Mouse (Mus musculus): Measurements from ENCODE around the gene Mms22l. TPM values are rescaled to one million over a fixed set of nuclear protein-coding genes. Genes with fewer than 3 reads are reported as not detected.

The Mms22l gene
- polyA plus RNA-seq, 1 experiment from 2014 or later: 14.7 TPM

DNA sequence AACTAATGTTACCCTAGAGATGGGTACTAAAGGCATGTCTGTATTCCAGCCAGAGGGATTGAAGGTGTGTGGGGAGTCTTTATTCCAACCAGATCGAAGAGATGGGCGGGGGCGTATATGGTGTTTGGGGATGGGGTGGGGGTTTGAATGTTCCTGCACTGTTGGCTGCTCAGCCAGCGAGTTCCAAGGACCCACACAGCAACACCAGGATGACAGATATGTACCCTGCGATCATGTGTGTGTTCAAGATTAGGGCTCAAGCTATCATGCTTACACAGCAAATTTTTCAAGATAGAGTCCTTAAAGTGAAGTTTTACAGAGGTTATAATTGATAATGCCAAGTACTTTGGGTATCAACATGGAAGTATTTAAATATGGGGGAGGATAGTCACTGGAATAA lies 81.3 kb downstream of the Mms22l start:
- no peak overlapping the region for H3K27ac ChIP-seq
- DNase-seq (ENCODE audit: low spot score) (no peak), ATAC-seq (replicated peaks; ENCODE audit: low FRiP score, low read depth) (no peak)
- H3K36me3 ChIP-seq (ENCODE audit: insufficient read depth, low read length): no peaks in the 10 kb centered on the region
- no peak overlapping the region for H3K4me3 ChIP-seq (replicated peaks; ENCODE audit: low read depth, low read length)
- no peaks in the 10 kb centered on the region for H3K9me3 ChIP-seq (replicated peaks; ENCODE audit: low read length)
- no peaks in the 10 kb centered on the region for H3K4me1 ChIP-seq (replicated peaks; ENCODE audit: insufficient read depth, low read length)
- no peak for TF ChIP-seq CTCF (IDR thresholded peaks at IDR 0.05; ENCODE audit: low read depth)
- H3K27me3 ChIP-seq (ENCODE audit: insufficient read depth, low read length): no peaks in the 10 kb centered on the region
- no peak overlapping the region for H3K4me2 ChIP-seq (ENCODE audit: low read length)
- WGBS: 93% methylated on average over 5 of the region's 5 CpGs
- no peak overlapping the region for H3K9ac ChIP-seq (ENCODE audit: low read depth, low read length)

GRCm38 (mm10) chr4:24582295-24582694 lies 86.0 kb downstream of the Mms22l start:
- WGBS: 25% methylated on average over 1 of the region's 1 CpGs
- Histone ChIP-seq H3K4me2 (ENCODE audit: low read length) (no peak overlapping the region), H3K27me3 (ENCODE audit: insufficient read depth, low read length) (no peaks in the 10 kb centered on the region), H3K27ac (no peak overlapping the region), H3K9ac (ENCODE audit: low read depth, low read length) (no peak overlapping the region), H3K9me3 (replicated peaks; ENCODE audit: low read length) (no peaks in the 10 kb centered on the region), H3K36me3 (ENCODE audit: insufficient read depth, low read length) (no peaks in the 10 kb centered on the region), H3K4me1 (replicated peaks; ENCODE audit: insufficient read depth, low read length) (no peaks in the 10 kb centered on the region), H3K4me3 (replicated peaks; ENCODE audit: low read depth, low read length) (no peak overlapping the region)
- TF ChIP-seq CTCF (IDR thresholded peaks at IDR 0.05; ENCODE audit: low read depth): no peak
- no peak for DNase-seq (ENCODE audit: low spot score)
- no peak for ATAC-seq (replicated peaks; ENCODE audit: low FRiP score, low read depth)

- Histone ChIP-seq H3K4me3 (replicated peaks; ENCODE audit: low read depth, low read length) (no peak overlapping the region), H3K27me3 (ENCODE audit: insufficient read depth, low read length) (no peaks in the 10 kb centered on the region), H3K27ac (no peak overlapping the region), H3K36me3 (ENCODE audit: insufficient read depth, low read length) (no peaks in the 10 kb centered on the region), H3K4me2 (ENCODE audit: low read length) (no peak overlapping the region), H3K9me3 (replicated peaks; ENCODE audit: low read length) (no peaks in the 10 kb centered on the region), H3K4me1 (replicated peaks; ENCODE audit: insufficient read depth, low read length) (no peaks in the 10 kb centered on the region), H3K9ac (ENCODE audit: low read depth, low read length) (no peak overlapping the region)
- DNase-seq (ENCODE audit: low spot score): no peak
- TF ChIP-seq CTCF (IDR thresholded peaks at IDR 0.05; ENCODE audit: low read depth): no peak
- WGBS: 94% methylated on average over 3 of the region's 3 CpGs
- ATAC-seq (replicated peaks; ENCODE audit: low FRiP score, low read depth): no peak
These were observed 87.7 kb downstream of the Mms22l start for GRCm38 (mm10) chr4:24583997-24584396.

GRCm38 (mm10) chr4:24594824-24595223 lies 98.6 kb downstream of the Mms22l start:
- no peaks in the 10 kb centered on the region for H3K4me1 ChIP-seq (replicated peaks; ENCODE audit: insufficient read depth, low read length)
- no peak for TF ChIP-seq CTCF (IDR thresholded peaks at IDR 0.05; ENCODE audit: low read depth)
- ATAC-seq (replicated peaks; ENCODE audit: low FRiP score, low read depth): no peak
- H3K9me3 ChIP-seq (replicated peaks; ENCODE audit: low read length): no peaks in the 10 kb centered on the region
- no peak for DNase-seq (ENCODE audit: low spot score)
- H3K27ac ChIP-seq: no peak overlapping the region
- no peaks in the 10 kb centered on the region for H3K27me3 ChIP-seq (ENCODE audit: insufficient read depth, low read length)
- H3K9ac ChIP-seq (ENCODE audit: low read depth, low read length): no peak overlapping the region
- H3K4me2 ChIP-seq (ENCODE audit: low read length): no peak overlapping the region
- no peaks in the 10 kb centered on the region for H3K36me3 ChIP-seq (ENCODE audit: insufficient read depth, low read length)
- H3K4me3 ChIP-seq (replicated peaks; ENCODE audit: low read depth, low read length): no peak overlapping the region

DNA sequence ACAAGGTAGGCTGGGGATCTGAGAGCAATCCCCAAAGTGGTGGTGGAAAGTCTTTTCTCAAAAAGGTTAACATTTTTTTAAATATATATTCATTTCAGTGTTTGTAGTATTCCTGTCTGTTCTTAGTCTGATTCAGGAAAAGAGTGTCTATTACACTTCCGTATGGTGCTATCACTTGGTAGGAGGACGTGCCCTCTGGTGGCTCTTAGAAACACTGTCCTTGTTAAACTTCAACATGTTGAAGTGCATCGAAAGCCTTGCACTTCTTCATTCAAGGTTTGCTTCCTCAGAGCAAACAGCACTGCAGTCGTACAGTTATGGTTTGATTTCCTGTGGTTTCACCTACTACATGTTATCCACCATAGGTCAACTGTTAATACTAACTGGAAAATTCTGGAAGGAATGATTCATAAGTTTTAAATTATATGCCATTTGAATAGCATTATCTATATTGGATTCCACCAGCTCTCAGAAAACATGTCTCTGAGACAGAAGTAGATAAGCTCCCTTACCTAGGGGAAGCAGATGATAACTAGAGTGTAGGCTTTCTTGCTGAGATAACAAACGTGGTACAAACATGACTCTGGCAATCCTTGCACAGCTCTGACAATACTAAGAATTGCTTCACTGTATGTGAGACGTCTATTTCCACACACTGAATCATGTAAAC lies 100.8 kb downstream of the Mms22l start:
- 0 out of 2 replicates have a peak, but pooled peaks have one; percentile 21 for TF ChIP-seq CTCF (IDR thresholded peaks at IDR 0.05; ENCODE audit: low read depth)
- no peak overlapping the region for H3K4me3 ChIP-seq (replicated peaks; ENCODE audit: low read depth, low read length)
- WGBS: 88% methylated on average over 6 of the region's 6 CpGs
- H3K4me2 ChIP-seq (ENCODE audit: low read length): no peak overlapping the region
- H3K27ac ChIP-seq: no peak overlapping the region
- DNase-seq (ENCODE audit: low spot score) (no peak), ATAC-seq (replicated peaks; ENCODE audit: low FRiP score, low read depth) (no peak)
- H3K9me3 ChIP-seq (replicated peaks; ENCODE audit: low read length): no peaks in the 10 kb centered on the region
- no peaks in the 10 kb centered on the region for H3K36me3 ChIP-seq (ENCODE audit: insufficient read depth, low read length)
- H3K4me1 ChIP-seq (replicated peaks; ENCODE audit: insufficient read depth, low read length): no peaks in the 10 kb centered on the region
- H3K27me3 ChIP-seq (ENCODE audit: insufficient read depth, low read length): no peaks in the 10 kb centered on the region
- no peak overlapping the region for H3K9ac ChIP-seq (ENCODE audit: low read depth, low read length)

- H3K27me3 ChIP-seq (ENCODE audit: insufficient read depth, low read length): no peaks in the 10 kb centered on the region
- ATAC-seq (replicated peaks; ENCODE audit: low FRiP score, low read depth): no peak
- no peaks in the 10 kb centered on the region for H3K36me3 ChIP-seq (ENCODE audit: insufficient read depth, low read length)
- 80% methylated on average over 1 of the region's 1 CpGs for WGBS
- H3K4me1 ChIP-seq (replicated peaks; ENCODE audit: insufficient read depth, low read length): no peaks in the 10 kb centered on the region
- TF ChIP-seq CTCF (IDR thresholded peaks at IDR 0.05; ENCODE audit: low read depth): no peak
- no peak overlapping the region for H3K27ac ChIP-seq
- H3K4me3 ChIP-seq (replicated peaks; ENCODE audit: low read depth, low read length): no peak overlapping the region
- no peaks in the 10 kb centered on the region for H3K9me3 ChIP-seq (replicated peaks; ENCODE audit: low read length)
- no peak overlapping the region for H3K9ac ChIP-seq (ENCODE audit: low read depth, low read length)
- no peak for DNase-seq (ENCODE audit: low spot score)
- no peak overlapping the region for H3K4me2 ChIP-seq (ENCODE audit: low read length)
These were observed 102.4 kb downstream of the Mms22l start for GRCm38 (mm10) chr4:24598637-24599036.

DNA sequence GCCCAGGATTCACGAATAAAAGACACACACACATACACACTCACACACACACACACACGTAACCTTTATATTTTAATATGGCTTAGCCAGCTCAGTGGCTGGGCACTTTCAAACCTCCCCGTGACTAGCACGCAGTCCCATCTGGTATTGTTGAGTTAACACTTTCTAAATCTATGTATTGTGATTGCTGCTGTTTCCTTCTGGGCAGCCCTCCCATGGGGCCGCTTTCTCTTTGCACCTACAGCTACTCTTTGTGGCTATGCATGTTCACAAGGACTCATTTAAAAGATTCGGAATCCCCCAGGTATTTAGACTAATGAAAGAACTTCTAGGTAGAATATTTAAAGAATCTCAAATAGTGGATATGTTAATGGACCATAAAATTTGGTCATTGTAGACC lies 105.5 kb downstream of the Mms22l start:
- Histone ChIP-seq H3K4me3 (replicated peaks; ENCODE audit: low read depth, low read length) (no peak overlapping the region), H3K4me1 (replicated peaks; ENCODE audit: insufficient read depth, low read length) (no peaks in the 10 kb centered on the region), H3K27ac (no peak overlapping the region), H3K36me3 (ENCODE audit: insufficient read depth, low read length) (no peaks in the 10 kb centered on the region), H3K4me2 (ENCODE audit: low read length) (no peak overlapping the region), H3K9ac (ENCODE audit: low read depth, low read length) (no peak overlapping the region), H3K9me3 (replicated peaks; ENCODE audit: low read length) (no peaks in the 10 kb centered on the region), H3K27me3 (ENCODE audit: insufficient read depth, low read length) (no peaks in the 10 kb centered on the region)
- no peak for DNase-seq (ENCODE audit: low spot score)
- no peak for TF ChIP-seq CTCF (IDR thresholded peaks at IDR 0.05; ENCODE audit: low read depth)
- ATAC-seq (replicated peaks; ENCODE audit: low FRiP score, low read depth): no peak
- WGBS: 94% methylated on average over 6 of the region's 6 CpGs
